Mouse (Mus musculus): ENCODE results near the gene Akr1c19. TPM values are rescaled to one million over a fixed set of nuclear protein-coding genes. Genes with fewer than 3 reads are reported as not detected.
"Not testable (repeated sequence)": the region's sequence is repeated elsewhere in the genome, so short reads cannot be mapped to it uniquely, and the experiment has no call there.

Gene Akr1c19
- total RNA-seq, 1 experiment from 2014 or later = not detected

DNA sequence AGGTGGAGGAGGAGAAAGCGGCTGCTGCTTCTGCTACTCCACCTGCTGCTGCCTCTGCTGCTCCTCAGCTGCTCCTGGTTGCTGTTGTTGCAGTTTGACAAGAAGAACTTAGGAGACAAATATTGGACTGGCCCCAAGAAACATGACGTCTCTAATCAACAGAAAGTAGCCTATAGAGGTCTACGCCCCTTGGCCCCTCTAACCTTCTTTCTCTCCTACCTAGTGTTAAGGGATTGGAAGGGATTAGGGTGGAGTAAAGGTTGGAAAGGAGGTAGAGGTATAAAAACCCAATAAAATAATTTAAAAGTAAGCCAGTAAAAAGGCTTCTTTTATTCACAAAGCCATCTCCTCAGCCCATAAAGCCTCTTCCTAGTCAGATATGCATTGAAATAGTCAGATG is 36.1 kb downstream of the Akr1c19 start:
- ATAC-seq (replicated peaks; ENCODE audit: insufficient number of reproducible peaks, low FRiP score, low TSS enrichment, poor library complexity, severe bottlenecking) = no peak

DNA sequence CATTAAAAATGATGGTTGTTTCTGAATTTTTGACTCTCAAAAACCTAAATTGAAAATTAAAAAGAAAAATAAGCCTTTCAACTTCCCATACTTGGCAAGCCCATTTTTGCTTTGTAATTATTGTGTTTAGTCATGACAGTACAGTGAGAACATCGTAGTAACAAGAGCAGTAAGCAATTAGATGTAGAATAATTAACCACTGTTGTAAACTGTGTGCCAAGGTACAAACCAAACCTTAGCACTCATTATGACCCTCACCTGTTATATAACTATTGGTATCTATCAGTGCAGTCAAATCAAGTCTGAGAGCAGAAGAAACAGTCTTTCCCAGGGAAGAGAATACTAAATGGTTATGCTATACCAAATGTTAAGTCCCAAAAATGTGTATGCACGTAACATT is 36.5 kb downstream of the Akr1c19 start:
- no peak for ATAC-seq (replicated peaks; ENCODE audit: insufficient number of reproducible peaks, low FRiP score, low TSS enrichment, poor library complexity, severe bottlenecking)

GRCm38 (mm10) chr13:4265455-4265854 is 37.0 kb downstream of the Akr1c19 start:
- not testable (repeated sequence) for ATAC-seq (replicated peaks; ENCODE audit: insufficient number of reproducible peaks, low FRiP score, low TSS enrichment, poor library complexity, severe bottlenecking)

- no peak for ATAC-seq (replicated peaks; ENCODE audit: insufficient number of reproducible peaks, low FRiP score, low TSS enrichment, poor library complexity, severe bottlenecking)
These were observed 42.4 kb downstream of the Akr1c19 start for GRCm38 (mm10) chr13:4270860-4271259.

DNA sequence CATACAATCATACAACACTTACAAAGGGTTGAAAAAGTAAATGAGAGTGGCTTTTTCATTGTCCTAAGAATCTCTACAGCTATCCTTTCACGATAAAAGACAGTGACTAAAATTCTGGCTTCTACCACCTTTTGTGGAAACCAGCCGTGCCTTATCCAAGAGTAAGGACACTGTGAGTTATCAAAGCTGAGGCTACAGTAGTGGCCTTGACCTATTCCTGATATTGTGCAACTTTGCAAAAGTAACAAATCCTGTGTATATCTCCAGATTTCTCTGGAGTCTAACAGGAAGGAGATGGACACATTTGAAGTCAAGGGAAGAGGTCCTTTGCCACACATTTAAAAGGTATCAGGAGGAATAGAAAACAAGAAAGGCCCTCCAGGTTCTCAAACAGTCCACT is 49.0 kb downstream of the Akr1c19 start:
- no peak for ATAC-seq (replicated peaks; ENCODE audit: insufficient number of reproducible peaks, low FRiP score, low TSS enrichment, poor library complexity, severe bottlenecking)

DNA sequence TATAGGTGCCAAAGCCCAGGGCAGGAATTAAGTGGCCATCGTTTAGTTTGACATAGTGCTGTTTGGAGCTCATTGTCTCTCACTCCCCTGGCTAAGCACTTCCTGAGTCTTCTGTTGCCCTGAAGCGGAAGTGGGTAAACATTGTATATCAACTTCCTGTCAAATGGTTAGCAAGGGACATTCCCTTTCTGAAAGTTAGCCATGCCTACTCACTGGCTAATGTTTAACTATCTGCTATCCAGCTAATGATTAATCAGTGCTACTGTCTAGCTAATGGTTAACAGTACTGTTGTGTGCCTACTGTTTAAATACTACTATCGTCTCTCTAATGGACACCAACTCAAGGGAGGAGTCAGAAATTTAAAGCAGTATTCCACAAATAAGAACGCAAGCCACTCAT is 50.8 kb downstream of the Akr1c19 start, which contains the start of gene Akr1c12:
Gene Akr1c12 (minus strand): TSS at position 150 of the 400 bp plus-strand sequence.
- no peak for ATAC-seq (replicated peaks; ENCODE audit: insufficient number of reproducible peaks, low FRiP score, low TSS enrichment, poor library complexity, severe bottlenecking)

GRCm38 (mm10) chr13:4281471-4282412 is 53.2 kb downstream of the Akr1c19 start:
- ATAC-seq (replicated peaks; ENCODE audit: insufficient number of reproducible peaks, low FRiP score, low TSS enrichment, poor library complexity, severe bottlenecking) = no peak

DNA sequence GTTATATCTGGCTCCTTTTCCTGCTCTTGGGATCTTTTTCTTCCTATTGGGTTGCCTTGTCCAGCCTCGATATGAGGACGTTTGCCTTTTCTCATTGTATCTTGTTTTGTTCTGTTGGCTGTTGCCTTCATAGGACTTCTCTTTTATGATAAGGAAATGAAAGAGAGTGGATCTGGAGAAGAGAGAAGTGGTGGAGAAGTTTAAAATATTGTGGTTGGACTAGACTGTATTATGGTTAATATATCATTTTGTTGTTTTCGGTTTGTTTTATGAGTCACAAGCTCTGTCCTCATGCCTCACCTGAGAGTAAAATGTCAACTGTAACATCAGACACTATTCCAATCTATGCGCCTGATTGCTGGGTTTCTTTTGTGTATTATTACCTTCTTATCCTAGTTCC is 68.5 kb downstream of the Akr1c19 start:
- ATAC-seq (replicated peaks; ENCODE audit: insufficient number of reproducible peaks, low FRiP score, low TSS enrichment, poor library complexity, severe bottlenecking) = no peak

Other genes starting within 250 kb of the Akr1c19 start
- not detected in 3 replicates for gene Akr1c14, start 179.7 kb upstream of the Akr1c19 start, total RNA-seq (2017)
- gene Akr1c18, start 78.0 kb upstream of the Akr1c19 start, total RNA-seq (2017) = not detected in 3 replicates
- 13.8 to 29.7 TPM (median 18.2 TPM) in 3 replicates for gene Akr1c13, start 37.5 kb upstream of the Akr1c19 start, total RNA-seq (2017)
- 0.78 TPM in 1 of 3 replicates, not detected in the others for gene Akr1c12, start 50.7 kb downstream of the Akr1c19 start, total RNA-seq (2017)
- gene Akr1c6, start 205.6 kb downstream of the Akr1c19 start, total RNA-seq (2017) = not detected in 3 replicates

Measured in monocyte, adult 5-6 weeks (primary cell).